Mouse (Mus musculus) heart, adult 2 months (tissue): ENCODE data around the gene Ccr8.

Experiments
- CTCF ChIP-seq: fragments of 200-600 bp; IDR thresholded peaks from 2 replicates; pipeline ENCODE4 v1.8.1; 2022; ENCODE audit warnings: antibody characterized with exemption, mild to moderate bottlenecking, moderate library complexity
- EP300 ChIP-seq: fragments of 200-500 bp; IDR thresholded peaks from 2 replicates; pipeline ENCODE4 v1.6.1; 2011; ENCODE audit warnings: low read depth, low read length, control low read depth; ENCODE audit not compliant: insufficient read depth
- POLR2A ChIP-seq: fragments of 200-500 bp; IDR thresholded peaks from 2 replicates; pipeline ENCODE4 v1.6.1; 2011; ENCODE audit warnings: mild to moderate bottlenecking, low read depth, low read length, control low read depth; ENCODE audit not compliant: insufficient read depth

DNA sequence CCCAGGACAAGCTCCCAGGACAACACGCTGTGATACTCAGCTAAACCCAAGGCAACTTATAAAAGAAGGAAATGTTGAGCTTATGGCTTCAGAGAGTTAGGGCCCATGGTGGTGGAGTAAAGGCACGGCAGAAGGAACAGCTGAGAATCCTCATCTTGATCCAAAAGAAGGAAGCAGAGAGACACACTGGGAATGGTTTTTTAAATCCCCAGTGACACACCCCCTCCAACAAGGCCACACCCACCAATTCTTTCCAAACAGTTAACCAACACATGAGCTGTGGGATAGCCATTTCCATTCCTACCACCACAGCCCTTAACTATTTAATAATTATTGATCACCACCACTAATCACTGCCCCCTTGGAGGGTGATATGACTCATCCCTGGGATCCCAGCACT lies 20.7 kb upstream of the Ccr8 start:
- no peak for TF ChIP-seq EP300
- no peak for TF ChIP-seq CTCF
- no peak for TF ChIP-seq POLR2A
